Mouse (Mus musculus) naive thymus-derived CD4-positive, alpha-beta T cell, adult 5 months (primary cell): Measurements from ENCODE around the gene Micu2. TPM values are rescaled to one million over a fixed set of nuclear protein-coding genes. Genes with fewer than 3 reads are reported as not detected.

Experiments used
- polyA plus RNA-seq: library from polyadenylated mRNA; unstranded; fragments of 100-300 nt; shearing (Covaris generic); gene quantifications from one replicate; pipeline ENCODE4 v1.2.1, GENCODE M21; 2017

The Micu2 gene
- 65.9 TPM for polyA plus RNA-seq

DNA sequence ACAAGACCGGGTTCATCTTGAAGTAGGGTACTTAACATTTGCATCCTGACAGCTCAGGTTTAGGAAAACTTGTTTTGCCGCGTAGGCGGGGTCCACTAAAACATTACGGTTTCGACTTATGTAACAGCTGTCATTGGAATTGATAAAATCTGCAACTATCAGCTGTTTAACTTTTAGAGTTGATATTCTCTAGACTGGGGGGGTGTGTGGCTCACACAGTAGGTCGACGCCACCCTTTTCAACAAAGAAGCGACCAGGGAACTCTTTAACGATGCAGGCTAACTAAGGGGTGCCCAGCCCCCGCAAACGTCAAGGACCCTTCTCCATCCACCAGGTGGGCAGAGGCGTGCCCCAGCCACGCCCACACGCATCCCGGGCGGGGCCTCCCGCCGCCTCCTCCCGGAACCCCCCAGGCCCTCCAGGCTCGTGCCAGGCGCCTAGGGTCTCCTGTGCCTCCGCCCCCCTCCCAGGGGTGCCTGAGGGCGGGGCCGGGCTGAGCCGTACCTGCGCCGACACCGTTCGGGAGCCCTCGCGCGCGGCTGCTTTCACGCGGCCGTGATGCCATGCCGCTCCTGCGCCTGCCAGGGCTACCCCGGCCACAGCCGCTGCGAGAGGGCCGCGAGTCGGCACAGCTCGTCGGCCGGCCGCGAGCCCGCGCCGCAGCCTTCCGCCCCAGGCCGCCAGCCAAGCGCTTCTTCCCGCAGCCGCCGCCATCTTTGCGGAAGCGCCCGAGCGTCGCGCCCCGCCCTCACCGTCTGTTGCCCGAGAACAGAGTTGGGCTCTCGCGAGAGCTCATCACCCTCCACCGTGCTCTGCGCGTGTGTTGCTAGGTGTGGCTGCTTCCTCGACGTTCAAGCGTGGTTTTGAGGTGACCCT is at the start of gene Micu2:
Gene Micu2 (minus strand): TSS at position 737 of the 876 bp plus-strand sequence.

DNA sequence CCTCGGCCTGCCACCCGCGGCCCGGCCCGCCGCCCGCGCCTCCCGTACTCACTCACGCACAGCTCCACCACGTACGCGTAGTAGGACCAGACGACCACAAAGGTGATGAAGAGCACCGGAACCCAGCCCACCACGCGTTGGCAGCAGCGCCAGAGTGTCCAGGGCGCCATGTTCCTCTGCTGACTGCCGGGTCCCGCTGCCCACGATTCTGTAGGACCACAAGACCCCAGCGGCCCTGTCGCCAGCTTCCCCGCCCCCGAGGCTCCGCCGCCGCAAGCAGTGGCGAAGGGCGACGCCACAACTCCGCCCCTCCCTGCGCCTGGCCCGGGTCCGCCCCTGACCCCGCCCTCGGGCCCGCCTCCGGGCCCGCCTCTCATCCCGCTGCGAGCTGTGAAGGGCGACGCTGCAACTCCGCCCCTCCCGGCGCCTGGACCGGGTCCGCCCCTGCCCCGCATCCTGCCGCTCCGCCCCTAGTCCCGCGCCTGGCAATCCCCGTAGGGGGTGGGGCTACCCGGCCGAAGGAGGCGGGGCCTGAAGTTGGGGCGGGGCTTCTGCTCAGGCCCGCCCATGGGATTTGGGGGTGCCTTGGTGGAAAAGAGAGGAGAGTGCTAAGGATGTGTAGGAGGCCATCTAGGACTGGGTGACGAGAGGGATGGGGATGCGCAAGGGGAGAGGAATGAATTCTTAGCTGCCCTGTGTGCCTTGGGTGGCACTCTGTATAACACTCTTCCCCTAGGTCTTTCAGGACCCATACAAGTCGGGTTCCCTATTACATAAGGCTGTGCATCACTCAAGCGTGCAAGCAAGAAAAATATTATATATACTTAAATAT is 108.8 kb downstream of the Micu2 start, which contains the start of gene Zdhhc20:
Gene Zdhhc20 (minus strand): TSS at position 266 of the 832 bp plus-strand sequence.

Other genes with a start within 250 kb of the Micu2 start
- gene Lats2, start 240.9 kb downstream of the Micu2 start, polyA plus RNA-seq, result 79.3 TPM
- 224 TPM for gene Sap18, start 201.1 kb downstream of the Micu2 start, polyA plus RNA-seq
- gene Ska3, start 173.1 kb downstream of the Micu2 start, polyA plus RNA-seq, result 0.65 TPM
- gene Mrpl57, start 173.0 kb downstream of the Micu2 start, polyA plus RNA-seq, result 78.4 TPM
- gene Zdhhc20, start 109.0 kb downstream of the Micu2 start, polyA plus RNA-seq, result 164 TPM
- 0.21 TPM for gene Fgf9, start 71.3 kb upstream of the Micu2 start, polyA plus RNA-seq